Mouse (Mus musculus): ENCODE measurements around the gene Hist1h1d.
"Not testable (repeated sequence)": the region's sequence is repeated elsewhere in the genome, so short reads cannot be mapped to it uniquely, and the experiment has no call there.

Hist1h1d gene

GRCm38 (mm10) chr13:23573898-23574524 is 20.9 kb downstream of the Hist1h1d start, which contains the start of the genes Hist1h2bf and Hist1h2ad:
Gene Hist1h2bf (minus strand): TSS chr13:23574196.
Gene Hist1h2ad (plus strand): TSS chr13:23574381.
- peak; percentile 88 for DNase-seq

- not testable (repeated sequence) for DNase-seq
Observed at GRCm38 (mm10) chr13:23574546-23575170, 21.6 kb downstream of the Hist1h1d start.

GRCm38 (mm10) chr13:23575271-23575851 is 22.3 kb downstream of the Hist1h1d start, which contains the start of gene Hist1h3d:
Gene Hist1h3d (plus strand): TSS chr13:23575763.
- peak; percentile 60 for DNase-seq

GRCm38 (mm10) chr13:23575864-23576313 is 22.8 kb downstream of the Hist1h1d start:
- DNase-seq, result not testable (repeated sequence)

- no peak for DNase-seq
Observed at GRCm38 (mm10) chr13:23576351-23576881, 23.4 kb downstream of the Hist1h1d start.

GRCm38 (mm10) chr13:23576906-23577639 is 24.0 kb downstream of the Hist1h1d start:
- DNase-seq, result no peak

GRCm38 (mm10) chr13:23577835-23578234 is 24.8 kb downstream of the Hist1h1d start:
- no peak for DNase-seq

GRCm38 (mm10) chr13:23581408-23582218 is 28.6 kb downstream of the Hist1h1d start, which contains the start of gene Hist1h4d:
Gene Hist1h4d (plus strand): TSS chr13:23581598.
- peak; percentile 95 for DNase-seq

GRCm38 (mm10) chr13:23582219-23583056 is 29.4 kb downstream of the Hist1h1d start:
- DNase-seq, result no peak

- no peak for DNase-seq
Observed at GRCm38 (mm10) chr13:23583387-23584068, 30.5 kb downstream of the Hist1h1d start.

- no peak for DNase-seq
Observed at GRCm38 (mm10) chr13:23584331-23584730, 31.3 kb downstream of the Hist1h1d start.

- DNase-seq, result peak; percentile 70
Observed at GRCm38 (mm10) chr13:23585029-23585441, 32.0 kb downstream of the Hist1h1d start.

- DNase-seq, result peak; percentile 59
Observed at GRCm38 (mm10) chr13:23585442-23586098, 32.5 kb downstream of the Hist1h1d start.

GRCm38 (mm10) chr13:23586099-23586939 is 33.3 kb downstream of the Hist1h1d start:
- DNase-seq, result no peak

- no peak for DNase-seq
Observed at GRCm38 (mm10) chr13:23586940-23587225, 33.8 kb downstream of the Hist1h1d start.

- no peak for DNase-seq
Observed at GRCm38 (mm10) chr13:23591206-23591605, 38.1 kb downstream of the Hist1h1d start.

- not testable (repeated sequence) for DNase-seq
Observed at GRCm38 (mm10) chr13:23591886-23592285, 38.8 kb downstream of the Hist1h1d start.

- no peak for DNase-seq
Observed at GRCm38 (mm10) chr13:23592614-23593013, 39.6 kb downstream of the Hist1h1d start.
